Mouse (Mus musculus): ENCODE data around the gene Ssx2ip. TPM values are rescaled to one million over a fixed set of nuclear protein-coding genes. Genes with fewer than 3 reads are reported as not detected.
"Not testable (repeated sequence)": the region's sequence is repeated elsewhere in the genome, so short reads cannot be mapped to it uniquely, and the experiment has no call there.

Ssx2ip gene
- total and polyA plus RNA-seq, 3 experiments = 3.1 to 14.1 (median 12.5) TPM

GRCm38 (mm10) chr3:146421787-146422186 is 17.3 kb downstream of the Ssx2ip start:
- TF ChIP-seq CTCF (IDR thresholded peaks at IDR 0.05) (no peak), EP300 (IDR thresholded peaks at IDR 0.05; ENCODE audit: insufficient read depth, low read depth, low read length) (no peak), POLR2A (IDR thresholded peaks at IDR 0.05; ENCODE audit: insufficient read depth, low read depth, low read length) (no peak)
- WGBS = 28% methylated on average over 8 of the region's 8 CpGs
- Histone ChIP-seq H3K27me3 (ENCODE audit: control insufficient read depth, insufficient read depth, low read length) (no peaks in the 10 kb centered on the region), H3K36me3 (ENCODE audit: control insufficient read depth, insufficient read depth, low read length) (no peaks in the 10 kb centered on the region), H3K9ac (ENCODE audit: low read depth, low read length) (no peak overlapping the region), H3K27ac (no peak overlapping the region), H3K4me1 (ENCODE audit: control insufficient read depth, insufficient read depth, low read length) (no peaks in the 10 kb centered on the region), H3K4me3 (no peak overlapping the region), H3K79me2 (replicated peaks; ENCODE audit: control insufficient read depth, insufficient read depth, low read length) (no peaks in the 10 kb centered on the region)
- intact Hi-C loops (cut with DNase I) = no loop called here
- no peak for DNase-seq

DNA sequence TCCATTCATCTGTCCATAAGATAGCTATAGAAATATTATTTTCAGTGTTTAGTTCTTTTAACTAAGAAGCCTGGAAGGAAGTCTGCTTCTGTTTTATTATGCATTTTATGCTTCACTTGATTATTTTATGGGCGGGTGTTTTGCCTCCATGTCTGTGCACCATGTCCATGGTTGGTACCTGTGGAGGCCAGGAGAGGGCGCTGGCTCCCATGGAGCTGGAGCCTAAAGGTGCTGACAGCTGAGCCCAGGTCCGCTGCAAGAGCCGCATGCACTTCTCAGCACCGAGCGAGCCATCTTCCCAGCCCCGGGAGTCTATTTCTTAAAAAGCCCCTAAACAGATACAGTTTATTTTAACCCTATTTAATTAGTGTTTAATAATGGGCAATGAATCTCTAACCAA is 19.3 kb downstream of the Ssx2ip start:
- Histone ChIP-seq H3K36me3 (ENCODE audit: control insufficient read depth, insufficient read depth, low read length) (no peaks in the 10 kb centered on the region), H3K27me3 (ENCODE audit: control insufficient read depth, insufficient read depth, low read length) (no peaks in the 10 kb centered on the region), H3K4me1 (ENCODE audit: control insufficient read depth, insufficient read depth, low read length) (no peaks in the 10 kb centered on the region), H3K27ac (no peak overlapping the region), H3K9ac (ENCODE audit: low read depth, low read length) (no peak overlapping the region), H3K79me2 (replicated peaks; ENCODE audit: control insufficient read depth, insufficient read depth, low read length) (no peaks in the 10 kb centered on the region), H3K4me3 (no peak overlapping the region)
- intact Hi-C loops (cut with DNase I) = no loop called here
- TF ChIP-seq CTCF (IDR thresholded peaks at IDR 0.05) (peak; percentile 39), POLR2A (IDR thresholded peaks at IDR 0.05; ENCODE audit: insufficient read depth, low read depth, low read length) (no peak)
- no peak for DNase-seq
- 88% methylated on average over 7 of the region's 7 CpGs for WGBS

DNA sequence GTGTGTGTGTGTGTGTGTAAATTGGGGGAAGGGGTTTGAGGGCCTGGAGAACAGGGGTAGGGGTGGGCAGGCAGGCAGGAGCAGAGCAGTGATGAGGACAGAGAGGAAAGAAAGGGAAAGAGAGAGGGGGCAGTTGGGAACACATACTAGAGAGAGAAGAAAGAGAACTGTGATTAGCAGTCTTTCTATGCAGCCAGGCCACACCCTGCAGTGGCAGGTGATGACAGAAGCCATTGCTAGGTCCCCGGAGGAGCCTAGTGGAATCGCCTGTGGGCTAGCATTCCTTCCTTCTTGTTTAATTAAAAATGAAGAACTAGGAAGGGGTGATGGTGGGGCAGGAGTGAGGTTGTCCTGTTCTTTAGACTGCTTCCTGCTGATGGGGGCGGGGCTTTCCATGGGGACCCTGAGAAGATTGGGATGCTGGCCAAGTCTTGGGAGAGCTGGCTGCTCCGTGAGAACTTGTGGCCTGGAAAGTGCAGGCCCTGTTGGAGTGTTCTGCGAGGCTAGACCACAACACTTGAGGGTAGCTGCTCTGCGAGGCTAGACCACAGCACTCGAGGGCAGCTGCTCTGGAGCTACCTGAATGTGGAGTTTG is 20.0 kb downstream of the Ssx2ip start:
- H3K27me3 ChIP-seq (ENCODE audit: control insufficient read depth, insufficient read depth, low read length) = no peaks in the 10 kb centered on the region
- no peak overlapping the region for H3K27ac ChIP-seq
- intact Hi-C loops (cut with DNase I) = no loop called here
- no peaks in the 10 kb centered on the region for H3K4me1 ChIP-seq (ENCODE audit: control insufficient read depth, insufficient read depth, low read length)
- H3K79me2 ChIP-seq (replicated peaks; ENCODE audit: control insufficient read depth, insufficient read depth, low read length) = no peaks in the 10 kb centered on the region
- H3K36me3 ChIP-seq (ENCODE audit: control insufficient read depth, insufficient read depth, low read length) = no peaks in the 10 kb centered on the region
- no peak overlapping the region for H3K9ac ChIP-seq (ENCODE audit: low read depth, low read length)
- 54% methylated on average over 7 of the region's 7 CpGs for WGBS
- no peak for TF ChIP-seq POLR2A (IDR thresholded peaks at IDR 0.05; ENCODE audit: insufficient read depth, low read depth, low read length)
- DNase-seq = no peak
- H3K4me3 ChIP-seq = no peak overlapping the region

DNA sequence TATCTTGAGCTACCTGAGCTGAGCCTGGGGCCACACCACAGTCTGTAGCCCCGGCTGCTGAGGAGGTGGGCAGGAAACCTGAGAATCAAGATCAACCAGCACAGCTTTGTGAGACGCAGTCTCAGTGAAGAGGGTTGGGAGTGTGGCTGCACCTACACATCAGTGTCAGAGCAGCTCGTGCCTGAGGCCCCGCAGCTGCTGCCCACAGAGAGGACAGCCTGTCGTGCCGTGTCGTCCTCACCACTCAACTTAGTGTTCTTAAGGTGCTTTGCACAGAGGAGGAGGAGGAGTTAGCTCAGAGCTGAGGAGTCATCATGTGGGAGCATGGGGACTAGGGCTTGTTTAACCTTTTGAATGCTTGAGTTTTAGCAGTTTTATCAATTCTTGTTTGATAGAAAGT is 21.5 kb downstream of the Ssx2ip start:
- no peak overlapping the region for H3K9ac ChIP-seq (ENCODE audit: low read depth, low read length)
- H3K4me3 ChIP-seq = no peak overlapping the region
- H3K36me3 ChIP-seq (ENCODE audit: control insufficient read depth, insufficient read depth, low read length) = no peaks in the 10 kb centered on the region

GRCm38 (mm10) chr3:146426489-146426888 is 22.0 kb downstream of the Ssx2ip start:
- no peak for TF ChIP-seq POLR2A (IDR thresholded peaks at IDR 0.05; ENCODE audit: insufficient read depth, low read depth, low read length)
- TF ChIP-seq EP300 (IDR thresholded peaks at IDR 0.05; ENCODE audit: insufficient read depth, low read depth, low read length) = no peak
- no peak for TF ChIP-seq CTCF (IDR thresholded peaks at IDR 0.05)
- Histone ChIP-seq H3K9ac (ENCODE audit: low read depth, low read length) (no peak overlapping the region), H3K4me3 (no peak overlapping the region), H3K79me2 (replicated peaks; ENCODE audit: control insufficient read depth, insufficient read depth, low read length) (no peaks in the 10 kb centered on the region), H3K27me3 (ENCODE audit: control insufficient read depth, insufficient read depth, low read length) (no peaks in the 10 kb centered on the region), H3K27ac (no peak overlapping the region), H3K4me1 (ENCODE audit: control insufficient read depth, insufficient read depth, low read length) (no peaks in the 10 kb centered on the region), H3K36me3 (ENCODE audit: control insufficient read depth, insufficient read depth, low read length) (no peaks in the 10 kb centered on the region)
- no peak for DNase-seq
- intact Hi-C loops (cut with DNase I) = no loop called here
- 93% methylated on average over 8 of the region's 8 CpGs for WGBS

More for the DNA sequence above, 21.5 kb downstream of the Ssx2ip start:
- 88% methylated on average over 7 of the region's 7 CpGs for WGBS
- DNase-seq = no peak
- Histone ChIP-seq H3K4me1 (ENCODE audit: control insufficient read depth, insufficient read depth, low read length) (no peaks in the 10 kb centered on the region), H3K27me3 (ENCODE audit: control insufficient read depth, insufficient read depth, low read length) (no peaks in the 10 kb centered on the region), H3K27ac (no peak overlapping the region), H3K79me2 (replicated peaks; ENCODE audit: control insufficient read depth, insufficient read depth, low read length) (no peaks in the 10 kb centered on the region)
- intact Hi-C loops (cut with DNase I) = no loop called here
- TF ChIP-seq EP300 (IDR thresholded peaks at IDR 0.05; ENCODE audit: insufficient read depth, low read depth, low read length) (no peak), CTCF (IDR thresholded peaks at IDR 0.05) (no peak), POLR2A (IDR thresholded peaks at IDR 0.05; ENCODE audit: insufficient read depth, low read depth, low read length) (no peak)

- peak in 1 of 2 experiments; percentile 4 for DNase-seq
- WGBS = 95% methylated on average over 11 of the region's 11 CpGs
- H3K27me3 ChIP-seq (ENCODE audit: control insufficient read depth, insufficient read depth, low read length); H3K79me2 ChIP-seq (replicated peaks; ENCODE audit: control insufficient read depth, insufficient read depth, low read length); H3K36me3 ChIP-seq (ENCODE audit: control insufficient read depth, insufficient read depth, low read length); H3K27ac ChIP-seq; intact Hi-C loops (cut with DNase I); H3K4me1 ChIP-seq (ENCODE audit: control insufficient read depth, insufficient read depth, low read length); H3K4me3 ChIP-seq; H3K9ac ChIP-seq (ENCODE audit: low read depth, low read length): not testable (repeated sequence)
Observed at GRCm38 (mm10) chr3:146433063-146433462, 28.6 kb downstream of the Ssx2ip start.
